Mouse (Mus musculus) lung, postnatal 4 days (tissue): ENCODE measurements at regions not wholly inside any gene's neighbourhood (a gene's known extent, or its start where the extent isn't known, plus 50 kb on each side); places are given as distances from the start of the nearest gene placed in this dataset.

Experiments
- DNase-seq, 2 experiments: peaks; one replicate each; pipeline ENCODE4 v3.0.0; 2021

DNA sequence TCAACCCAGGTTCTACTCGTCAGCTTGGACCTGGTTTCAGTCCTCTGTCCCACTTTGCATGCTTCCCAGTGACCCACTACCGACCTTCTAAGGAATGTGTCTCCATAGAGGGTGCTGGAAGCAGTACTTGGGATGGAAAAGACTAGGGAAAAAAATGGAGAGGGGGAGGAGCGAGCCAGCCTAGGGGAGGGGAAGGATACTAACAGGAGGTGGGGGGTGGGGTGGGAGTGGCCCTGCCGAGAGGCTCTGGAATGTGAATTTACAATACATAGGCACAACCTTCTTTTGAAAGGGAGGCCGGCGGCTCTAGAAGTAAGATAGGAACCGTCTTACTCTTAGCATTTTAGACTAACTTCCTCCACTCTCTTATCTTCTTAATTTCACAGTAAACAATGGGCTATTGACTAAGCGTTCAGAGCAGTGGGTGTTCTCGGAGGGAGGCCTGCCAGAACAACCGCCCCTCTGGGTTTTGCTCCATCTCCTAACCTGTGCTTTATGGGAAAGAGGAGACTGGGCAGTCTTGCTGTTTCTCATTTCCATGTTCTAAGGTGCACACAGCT is 145.1 kb downstream of the Foxo1 start:
- DNase-seq = peak; percentile 22 to 40

DNA sequence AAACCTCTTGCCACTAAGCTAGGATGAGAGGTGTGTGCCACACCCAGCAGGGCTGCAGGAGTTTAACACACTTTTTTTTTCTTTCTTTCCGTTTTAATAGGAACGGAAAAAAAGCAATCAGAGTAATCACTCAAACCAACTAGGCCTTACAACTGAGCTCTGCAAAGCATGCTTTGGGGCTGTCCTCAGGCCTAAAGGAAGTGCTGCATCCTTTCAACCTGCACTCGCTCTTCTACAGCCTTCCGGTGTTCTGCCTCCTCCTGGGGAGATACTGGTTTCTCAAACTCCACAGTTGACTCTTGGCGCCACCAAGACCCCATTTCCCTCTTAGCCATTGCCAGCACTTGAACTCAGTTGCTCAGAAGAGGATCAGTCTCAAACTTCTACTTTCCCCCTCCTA is 143.2 kb downstream of the Foxo1 start:
- DNase-seq = no peak

DNA sequence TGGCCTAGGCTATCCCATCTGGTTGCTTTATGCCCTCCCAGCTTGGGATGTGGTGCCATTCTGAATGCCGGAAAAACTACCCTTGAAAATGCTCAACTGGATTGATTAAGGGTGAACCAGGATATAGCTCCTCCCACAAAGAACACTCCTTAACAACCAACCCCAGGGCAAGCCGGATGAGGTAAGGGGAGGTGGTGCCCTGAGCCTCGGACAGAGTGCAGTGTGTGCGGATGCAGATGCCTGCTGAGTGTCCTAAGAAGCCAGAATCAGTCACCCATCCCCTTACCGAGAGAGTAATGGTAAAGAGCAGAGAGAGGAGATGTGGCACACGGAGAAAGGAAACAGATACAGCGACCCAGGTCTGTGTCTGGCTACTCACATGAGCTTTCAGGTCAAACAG is 141.3 kb downstream of the Foxo1 start:
- DNase-seq = no peak

DNA sequence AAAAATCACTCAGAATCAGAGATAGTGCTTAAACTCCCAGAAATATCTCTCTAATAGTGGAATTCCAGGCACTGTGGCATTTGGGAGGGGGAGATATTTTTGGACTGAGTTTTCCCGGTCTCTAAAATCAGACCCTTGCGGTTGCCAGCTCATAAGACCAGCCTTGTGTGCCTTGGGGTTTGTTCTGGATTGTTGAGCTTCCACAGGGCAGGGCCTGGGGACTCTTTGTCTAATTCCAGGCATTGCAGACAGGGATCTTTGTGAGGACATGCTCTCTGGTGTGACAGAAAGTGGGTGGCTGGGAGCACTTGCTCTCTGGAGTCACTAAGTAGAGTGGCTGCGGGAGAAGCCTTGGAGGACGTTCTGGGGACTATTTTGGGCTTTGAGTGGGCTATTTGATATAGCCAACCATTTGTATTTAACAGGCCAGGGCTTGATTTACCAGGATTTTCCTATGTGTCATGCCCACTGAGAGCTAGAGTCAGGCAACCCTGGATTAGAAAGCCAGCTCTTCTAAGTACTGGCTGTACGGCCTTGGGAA is 138.7 kb downstream of the Foxo1 start:
- DNase-seq = no peak

DNA sequence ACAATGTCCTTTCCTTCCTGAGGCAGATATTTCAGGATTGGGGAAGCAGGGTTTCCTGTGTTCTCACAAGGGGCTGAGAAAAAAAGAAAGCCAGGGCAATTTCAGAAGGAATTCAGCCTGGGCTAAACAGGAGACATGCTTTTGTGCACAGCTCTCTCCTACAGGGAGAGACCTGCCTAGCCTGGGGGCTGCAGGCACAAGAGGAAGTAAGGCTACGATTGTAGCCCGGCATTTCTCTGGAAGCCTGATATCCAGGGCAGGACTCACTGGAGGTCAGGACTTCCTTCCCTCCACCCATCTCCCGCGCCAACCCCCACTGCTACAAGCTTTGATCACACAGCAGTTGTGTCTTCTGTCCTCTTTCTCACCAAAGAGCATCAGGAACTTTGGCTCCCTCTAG is 136.5 kb downstream of the Foxo1 start:
- DNase-seq = peak; percentile 51 to 78

DNA sequence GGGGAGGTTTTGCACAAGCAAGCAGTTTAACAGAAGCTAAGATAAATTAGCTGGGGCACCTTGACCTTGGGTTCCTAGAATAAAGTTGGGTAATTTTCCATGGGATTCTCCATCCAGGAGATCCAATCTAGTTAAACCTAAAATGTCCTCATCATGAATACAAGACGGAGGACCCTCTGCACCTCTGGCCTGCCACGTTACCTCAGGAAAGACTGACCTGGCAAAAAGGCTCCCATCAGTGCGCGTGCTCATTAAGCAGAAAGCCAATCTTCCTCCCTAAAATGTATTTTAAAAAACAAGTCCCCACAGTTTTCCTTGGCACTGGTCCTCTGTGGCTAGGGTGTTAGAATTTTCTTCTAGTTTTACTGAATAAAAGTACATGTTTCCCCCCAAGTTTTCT is 134.9 kb downstream of the Foxo1 start:
- DNase-seq = no peak
